Mouse (Mus musculus): ENCODE measurements around the gene F2r. TPM values are rescaled to one million over a fixed set of nuclear protein-coding genes. Genes with fewer than 3 reads are reported as not detected.

Gene F2r
- polyA plus RNA-seq (2016; fragmentation: Nextera tagmentation; extraction: Ambion mirVana) = 118 and 120 TPM in 2 replicates

DNA sequence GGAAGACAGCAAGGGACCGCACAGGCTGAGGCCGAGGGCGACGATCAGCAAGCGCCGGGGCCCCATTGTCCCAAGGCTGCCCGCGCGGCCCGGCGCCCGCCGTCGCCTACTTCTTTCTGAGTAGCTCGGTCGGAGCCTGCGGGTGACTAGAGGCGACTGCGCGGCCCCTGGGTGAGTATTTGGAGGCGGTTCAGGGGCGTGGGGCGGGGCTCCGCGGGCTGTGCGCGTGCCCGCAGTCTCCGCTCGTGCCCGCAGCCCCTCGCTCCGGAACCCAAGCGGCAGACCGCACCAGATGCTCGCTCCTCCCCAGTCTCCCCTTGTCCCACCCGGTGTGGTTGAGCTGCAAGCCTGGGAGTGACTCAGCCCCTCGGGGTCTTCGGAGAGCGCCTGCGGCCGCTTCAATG lies at the start of gene F2r:
Gene F2r, minus strand, starts transcription at position 179 of the 404 bp plus-strand sequence.
- Histone ChIP-seq H3K4me3 (replicated peaks) (peak within 1 kb of the TSS; percentile 84), H3K4me2 (peak within 1 kb of the TSS; percentile 87), H3K36me3 (peaks cover 11% of the 10 kb centered on the region; the same call in 1 of the 2 replicates), H3K9me3 (no peaks in the 10 kb centered on the region), H3K9ac (replicated peaks) (peak within 1 kb of the TSS; percentile 95), H3K4me1 (replicated peaks) (peaks cover 26% of the 10 kb centered on the region), H3K27ac (peak within 1 kb of the TSS; percentile 89), H3K27me3 (no peaks in the 10 kb centered on the region)
- under 1% methylated on average over 42 of the region's 42 CpGs for WGBS
- ATAC-seq (ENCODE audit: insufficient number of reproducible peaks, insufficient read depth, low FRiP score, low TSS enrichment, low read depth) = peak; percentile 95

DNA sequence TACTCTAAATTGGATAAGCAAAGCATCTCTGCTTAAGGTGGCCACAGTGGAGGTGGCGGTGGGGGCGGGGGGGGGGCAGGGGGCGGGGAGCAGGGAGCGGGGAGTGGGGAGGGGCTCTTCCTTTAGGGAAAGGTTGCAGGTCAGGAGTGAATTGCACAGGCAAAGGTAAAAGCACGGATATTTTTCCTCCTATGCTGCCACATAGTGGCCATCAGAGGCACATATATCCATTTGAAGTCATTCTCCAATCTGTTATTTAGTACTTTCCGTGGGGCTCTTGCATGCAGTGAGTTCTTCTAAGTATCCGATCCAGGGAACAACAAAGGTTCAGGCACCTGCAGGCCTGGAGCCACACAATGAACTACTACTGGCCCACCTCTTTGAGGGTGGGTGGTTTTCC lies 49.0 kb upstream of the F2r start:
- H3K9ac ChIP-seq (replicated peaks) = no peak overlapping the region
- H3K36me3 ChIP-seq = peaks cover 55% of the 10 kb centered on the region
- no peak overlapping the region for H3K4me3 ChIP-seq (replicated peaks)
- H3K27ac ChIP-seq = no peak overlapping the region
- no peak overlapping the region for H3K4me2 ChIP-seq
- no peaks in the 10 kb centered on the region for H3K9me3 ChIP-seq
- no peak for ATAC-seq (ENCODE audit: insufficient number of reproducible peaks, insufficient read depth, low FRiP score, low TSS enrichment, low read depth)
- no peaks in the 10 kb centered on the region for H3K27me3 ChIP-seq
- WGBS = 16% methylated on average over 7 of the region's 7 CpGs
- H3K4me1 ChIP-seq (replicated peaks) = no peaks in the 10 kb centered on the region

DNA sequence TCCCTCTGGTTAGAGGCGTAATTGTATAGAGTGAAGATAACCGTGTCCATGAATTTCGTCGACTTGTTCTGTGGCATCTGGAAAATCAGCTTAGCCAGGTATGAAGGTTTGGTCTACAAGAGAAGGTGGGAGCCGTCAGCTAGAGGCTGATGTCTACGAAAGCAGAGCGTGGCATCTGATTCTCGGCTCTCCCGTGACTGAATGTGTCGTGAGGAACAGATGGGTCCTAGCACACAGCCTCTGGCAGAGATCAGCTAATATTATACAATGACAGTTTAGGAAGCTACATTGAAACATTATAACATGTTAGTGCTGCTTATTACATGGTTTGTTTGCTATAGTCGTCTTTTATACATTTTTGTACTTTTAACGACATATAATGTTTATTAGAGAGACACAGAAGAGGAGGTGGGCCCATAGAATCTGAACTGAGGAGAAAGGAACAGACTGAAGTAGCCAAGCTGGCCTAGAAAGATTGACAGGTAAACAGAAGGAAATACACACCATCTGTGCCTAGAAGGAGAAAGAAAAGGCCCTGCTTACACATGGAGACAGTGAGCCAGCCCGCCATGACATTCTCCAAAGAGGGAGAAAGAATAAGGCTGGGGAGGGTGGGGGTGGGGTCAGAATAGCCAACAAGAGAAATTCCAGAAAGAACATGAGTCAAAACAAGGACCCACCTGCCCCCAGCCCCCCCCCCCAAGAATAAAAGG lies 47.5 kb upstream of the F2r start:
- H3K9ac ChIP-seq (replicated peaks) = no peak overlapping the region
- ATAC-seq (ENCODE audit: insufficient number of reproducible peaks, insufficient read depth, low FRiP score, low TSS enrichment, low read depth) = no peak
- H3K4me1 ChIP-seq (replicated peaks) = no peaks in the 10 kb centered on the region
- H3K4me3 ChIP-seq (replicated peaks) = no peak overlapping the region
- 89% methylated on average over 13 of the region's 13 CpGs for WGBS
- no peak overlapping the region for H3K27ac ChIP-seq
- H3K4me2 ChIP-seq = no peak overlapping the region
- peaks cover 59% of the 10 kb centered on the region for H3K36me3 ChIP-seq
- H3K9me3 ChIP-seq = no peaks in the 10 kb centered on the region
- H3K27me3 ChIP-seq = no peaks in the 10 kb centered on the region

DNA sequence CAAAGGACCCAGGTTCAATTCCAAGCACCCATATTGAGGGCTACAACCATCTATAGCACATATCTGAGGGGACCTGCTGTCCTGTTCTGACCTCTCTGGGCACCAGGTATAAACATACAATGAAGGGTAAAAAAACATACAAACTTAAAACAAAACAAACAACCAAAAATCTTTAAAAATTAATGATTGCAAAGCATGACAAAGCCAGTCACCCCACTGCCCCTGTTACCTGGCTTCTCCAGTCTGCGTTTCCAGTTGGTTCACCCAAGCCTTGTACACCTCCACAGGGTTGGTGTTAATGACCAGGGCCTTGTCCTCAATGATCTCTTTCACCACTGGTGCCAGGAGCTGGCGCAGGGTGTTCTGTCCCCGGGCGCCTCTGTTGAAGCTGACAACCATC lies 45.5 kb upstream of the F2r start:
- no peak for ATAC-seq (ENCODE audit: insufficient number of reproducible peaks, insufficient read depth, low FRiP score, low TSS enrichment, low read depth)
- Histone ChIP-seq H3K9ac (replicated peaks) (no peak overlapping the region), H3K4me3 (replicated peaks) (no peak overlapping the region), H3K27ac (no peak overlapping the region), H3K4me1 (replicated peaks) (no peaks in the 10 kb centered on the region), H3K36me3 (peaks cover 58% of the 10 kb centered on the region), H3K9me3 (no peaks in the 10 kb centered on the region), H3K27me3 (no peaks in the 10 kb centered on the region), H3K4me2 (no peak overlapping the region)
- 100% methylated on average over 4 of the region's 4 CpGs for WGBS

DNA sequence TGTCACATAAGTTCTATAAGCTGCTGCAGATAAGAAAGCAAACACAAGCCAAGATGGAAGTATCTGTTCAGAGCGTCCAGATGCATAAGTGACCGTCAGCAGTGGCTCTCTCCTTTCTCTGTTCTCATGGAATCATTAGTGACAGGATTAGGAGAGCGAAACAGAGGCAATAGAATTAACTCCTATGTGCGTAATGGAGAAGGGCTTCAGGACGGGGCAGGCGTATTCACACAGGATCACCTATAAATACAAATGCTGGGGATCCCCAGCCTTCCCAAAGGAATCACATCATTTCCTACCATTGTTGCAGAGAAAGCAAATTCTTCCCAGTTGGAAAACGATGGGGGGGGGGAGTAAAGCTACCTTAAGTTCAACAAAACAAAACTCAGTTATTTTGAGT lies 41.1 kb upstream of the F2r start:
- Histone ChIP-seq H3K27me3 (no peaks in the 10 kb centered on the region), H3K36me3 (peaks cover 56% of the 10 kb centered on the region), H3K27ac (no peak overlapping the region), H3K4me3 (replicated peaks) (no peak overlapping the region), H3K4me2 (no peak overlapping the region), H3K4me1 (replicated peaks) (peaks cover 5% of the 10 kb centered on the region; the same call in 1 of the 2 replicates), H3K9ac (replicated peaks) (no peak overlapping the region), H3K9me3 (no peaks in the 10 kb centered on the region)
- WGBS = 88% methylated on average over 7 of the region's 7 CpGs
- no peak for ATAC-seq (ENCODE audit: insufficient number of reproducible peaks, insufficient read depth, low FRiP score, low TSS enrichment, low read depth)

DNA sequence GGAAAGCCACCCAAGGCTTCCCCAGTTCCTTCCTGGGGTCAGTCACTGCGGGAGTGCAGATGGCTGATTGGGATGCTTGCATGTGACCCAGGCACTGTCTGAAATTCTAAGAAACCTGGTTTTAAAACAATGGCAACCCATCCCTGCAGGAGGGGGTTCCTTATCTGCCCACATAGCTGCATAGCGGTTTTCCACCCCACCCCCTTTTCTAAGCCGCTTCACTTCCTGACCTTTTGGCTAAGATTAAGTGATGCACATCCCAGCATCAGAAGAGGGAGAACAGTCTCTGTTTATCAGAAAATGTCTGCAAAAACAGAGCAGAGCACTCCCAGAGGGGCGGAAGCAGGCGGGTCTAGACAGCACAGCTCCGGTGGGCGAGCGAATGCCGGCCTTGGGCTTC lies 38.9 kb upstream of the F2r start:
- Histone ChIP-seq H3K4me3 (replicated peaks) (no peak overlapping the region), H3K36me3 (peaks cover 40% of the 10 kb centered on the region), H3K9ac (replicated peaks) (no peak overlapping the region), H3K4me2 (no peak overlapping the region), H3K27me3 (no peaks in the 10 kb centered on the region), H3K9me3 (no peaks in the 10 kb centered on the region), H3K27ac (no peak overlapping the region), H3K4me1 (replicated peaks) (peaks cover 5% of the 10 kb centered on the region; the same call in 1 of the 2 replicates)
- WGBS = 79% methylated on average over 9 of the region's 9 CpGs
- no peak for ATAC-seq (ENCODE audit: insufficient number of reproducible peaks, insufficient read depth, low FRiP score, low TSS enrichment, low read depth)

DNA sequence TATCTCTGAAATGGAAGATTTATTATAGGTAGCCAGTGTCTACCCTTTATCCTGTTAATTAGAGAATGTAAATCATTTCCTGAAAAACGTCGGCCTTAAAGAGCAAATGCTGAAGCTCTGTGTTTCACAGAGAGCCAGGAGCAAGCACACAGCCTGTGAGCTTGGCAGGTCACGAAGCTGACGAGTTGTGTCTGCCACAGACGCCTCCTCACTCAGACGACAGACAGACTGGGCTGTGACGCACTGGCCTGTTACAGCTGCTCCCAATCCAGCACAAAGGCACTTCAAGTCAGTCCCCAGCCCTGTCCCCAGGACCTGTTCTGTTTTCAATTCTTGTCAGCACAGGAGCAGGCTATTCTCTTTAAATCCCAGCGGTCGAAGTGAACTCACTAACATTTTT lies 37.0 kb upstream of the F2r start:
- no peak overlapping the region for H3K4me2 ChIP-seq
- H3K4me3 ChIP-seq (replicated peaks) = no peak overlapping the region
- H3K9me3 ChIP-seq = no peaks in the 10 kb centered on the region
- H3K4me1 ChIP-seq (replicated peaks) = peaks cover 5% of the 10 kb centered on the region; the same call in 1 of the 2 replicates
- H3K27me3 ChIP-seq = no peaks in the 10 kb centered on the region
- ATAC-seq (ENCODE audit: insufficient number of reproducible peaks, insufficient read depth, low FRiP score, low TSS enrichment, low read depth) = no peak
- WGBS = 8% methylated on average over 9 of the region's 9 CpGs
- no peak overlapping the region for H3K27ac ChIP-seq
- peaks cover 27% of the 10 kb centered on the region for H3K36me3 ChIP-seq
- H3K9ac ChIP-seq (replicated peaks) = no peak overlapping the region

DNA sequence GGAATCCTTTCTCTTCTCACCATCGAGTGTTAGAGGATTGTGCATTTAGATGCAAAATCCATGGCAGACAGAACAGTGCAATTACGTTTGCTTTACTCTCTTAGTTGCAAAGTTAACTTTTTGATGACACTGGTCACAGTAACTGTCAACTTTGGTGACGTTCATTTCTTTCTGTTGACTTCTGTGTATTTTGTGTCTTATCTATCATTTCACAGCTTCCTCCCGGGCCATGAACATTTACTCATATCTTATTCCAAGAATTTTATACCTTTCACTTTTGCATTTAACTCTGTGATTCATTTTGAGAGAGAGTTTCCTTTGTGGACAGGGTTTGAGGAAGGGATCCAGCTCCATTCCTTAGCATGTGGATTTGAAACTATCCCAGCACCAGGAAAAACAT lies 35.4 kb upstream of the F2r start:
- Histone ChIP-seq H3K9me3 (no peaks in the 10 kb centered on the region), H3K27me3 (no peaks in the 10 kb centered on the region), H3K36me3 (peaks cover 24% of the 10 kb centered on the region; the same call in 1 of the 2 replicates), H3K27ac (no peak overlapping the region), H3K9ac (replicated peaks) (no peak overlapping the region), H3K4me2 (no peak overlapping the region), H3K4me1 (replicated peaks) (peaks cover 5% of the 10 kb centered on the region; the same call in 1 of the 2 replicates), H3K4me3 (replicated peaks) (no peak overlapping the region)
- WGBS = 73% methylated on average over 4 of the region's 4 CpGs
- ATAC-seq (ENCODE audit: insufficient number of reproducible peaks, insufficient read depth, low FRiP score, low TSS enrichment, low read depth) = no peak

DNA sequence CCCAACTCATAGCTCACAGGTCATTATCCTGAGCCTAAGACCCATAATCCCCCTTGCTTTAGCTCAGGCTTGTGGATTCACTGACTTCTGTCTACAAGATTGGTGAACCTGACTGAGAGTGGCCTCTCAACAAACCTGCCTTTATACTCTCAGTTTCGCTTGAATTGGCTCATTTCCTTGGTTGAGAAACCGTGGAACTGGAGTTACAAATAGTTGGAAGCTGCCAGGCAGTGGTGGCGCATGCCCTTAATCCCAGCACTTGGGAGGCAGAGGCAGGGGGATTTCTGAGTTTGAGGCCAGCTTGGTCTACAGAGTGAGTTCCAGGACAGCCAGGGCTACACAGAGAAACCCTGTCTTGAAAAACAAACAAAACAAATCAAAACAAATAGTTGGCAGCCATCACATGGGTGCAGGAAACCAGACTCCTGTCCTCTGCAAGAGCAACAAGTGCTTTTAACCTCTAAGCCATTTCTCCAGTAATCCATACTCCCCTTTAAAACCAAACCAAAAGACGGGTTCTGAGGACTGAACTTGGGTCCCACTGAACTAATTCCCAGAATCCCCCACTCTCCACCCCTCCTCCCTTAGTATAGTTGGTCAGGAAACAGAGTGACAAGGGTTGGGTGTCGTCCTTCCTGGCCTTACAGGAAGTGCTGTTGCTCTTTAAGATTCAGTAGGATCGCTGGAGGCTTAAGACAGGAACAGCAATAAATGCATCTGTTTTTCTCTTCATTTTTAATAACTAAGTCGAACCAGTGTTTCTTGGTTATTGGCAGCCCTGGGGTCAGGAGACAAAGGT lies 33.8 kb upstream of the F2r start:
- H3K4me3 ChIP-seq (replicated peaks) = no peak overlapping the region
- H3K27me3 ChIP-seq = no peaks in the 10 kb centered on the region
- H3K27ac ChIP-seq = no peak overlapping the region
- H3K9me3 ChIP-seq = no peaks in the 10 kb centered on the region
- H3K9ac ChIP-seq (replicated peaks) = no peak overlapping the region
- no peak for ATAC-seq (ENCODE audit: insufficient number of reproducible peaks, insufficient read depth, low FRiP score, low TSS enrichment, low read depth)
- H3K36me3 ChIP-seq = peaks cover 10% of the 10 kb centered on the region; the same call in 1 of the 2 replicates
- WGBS = 72% methylated on average over 7 of the region's 7 CpGs
- no peak overlapping the region for H3K4me2 ChIP-seq
- H3K4me1 ChIP-seq (replicated peaks) = peaks cover 10% of the 10 kb centered on the region

DNA sequence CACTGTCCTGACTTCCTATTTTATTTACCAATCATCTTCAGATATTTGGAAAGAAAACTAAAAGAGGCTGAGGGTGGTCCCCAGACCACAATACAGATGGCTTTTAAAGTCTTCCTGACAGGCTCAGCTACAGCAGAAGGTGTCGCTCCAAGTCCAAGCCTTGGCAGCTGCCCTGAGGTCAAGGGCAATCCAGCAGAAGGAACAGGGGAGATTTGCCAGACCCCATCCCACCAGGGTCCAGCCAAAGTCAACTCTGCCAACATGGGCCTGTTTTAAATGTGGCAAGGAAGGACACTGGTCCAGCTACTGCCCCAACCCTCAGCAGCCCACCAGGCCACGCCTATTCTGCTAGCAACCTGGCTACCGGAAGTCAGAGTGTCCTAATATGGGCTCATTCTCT lies 31.7 kb upstream of the F2r start:
- H3K9me3 ChIP-seq = no peaks in the 10 kb centered on the region
- no peak overlapping the region for H3K9ac ChIP-seq (replicated peaks)
- peaks cover 20% of the 10 kb centered on the region for H3K36me3 ChIP-seq
- H3K4me1 ChIP-seq (replicated peaks) = peaks cover 12% of the 10 kb centered on the region
- H3K27me3 ChIP-seq = no peaks in the 10 kb centered on the region
- 89% methylated on average over 3 of the region's 3 CpGs for WGBS
- no peak for ATAC-seq (ENCODE audit: insufficient number of reproducible peaks, insufficient read depth, low FRiP score, low TSS enrichment, low read depth)
- no peak overlapping the region for H3K4me3 ChIP-seq (replicated peaks)
- no peak overlapping the region for H3K27ac ChIP-seq
- H3K4me2 ChIP-seq = no peak overlapping the region

DNA sequence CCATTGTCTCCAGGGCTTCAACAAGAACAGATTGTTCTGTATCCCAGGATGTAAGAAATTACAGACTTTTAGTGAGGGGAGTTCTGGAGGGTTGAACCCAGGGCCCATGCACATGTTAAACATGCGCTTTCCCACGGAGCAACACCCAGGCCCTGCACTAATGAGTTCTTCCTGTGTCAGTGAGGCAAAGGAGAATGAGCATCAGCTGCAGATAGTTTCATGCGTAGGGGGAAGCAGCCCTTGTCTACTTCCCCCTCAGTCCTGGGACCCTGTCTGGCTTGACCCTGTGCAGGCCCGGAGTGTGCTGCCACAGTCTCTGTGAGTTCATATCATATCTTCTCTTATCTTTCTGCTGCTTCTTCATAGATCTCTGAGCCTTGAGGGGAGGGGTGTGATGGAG lies 29.0 kb upstream of the F2r start:
- H3K36me3 ChIP-seq = peaks cover 20% of the 10 kb centered on the region
- H3K27me3 ChIP-seq = no peaks in the 10 kb centered on the region
- no peak overlapping the region for H3K4me3 ChIP-seq (replicated peaks)
- peak overlapping the region; percentile 78 for H3K27ac ChIP-seq
- H3K9me3 ChIP-seq = no peaks in the 10 kb centered on the region
- H3K9ac ChIP-seq (replicated peaks) = no peak overlapping the region
- no peak overlapping the region for H3K4me2 ChIP-seq
- ATAC-seq (ENCODE audit: insufficient number of reproducible peaks, insufficient read depth, low FRiP score, low TSS enrichment, low read depth) = 0 out of 2 replicates have a peak, but pooled peaks have one; percentile 24
- peaks cover 26% of the 10 kb centered on the region for H3K4me1 ChIP-seq (replicated peaks)
- WGBS = 11% methylated on average over 4 of the region's 4 CpGs
